ENCODE assay signal across 19 mouse cellular contexts in the genomic region with DNA sequence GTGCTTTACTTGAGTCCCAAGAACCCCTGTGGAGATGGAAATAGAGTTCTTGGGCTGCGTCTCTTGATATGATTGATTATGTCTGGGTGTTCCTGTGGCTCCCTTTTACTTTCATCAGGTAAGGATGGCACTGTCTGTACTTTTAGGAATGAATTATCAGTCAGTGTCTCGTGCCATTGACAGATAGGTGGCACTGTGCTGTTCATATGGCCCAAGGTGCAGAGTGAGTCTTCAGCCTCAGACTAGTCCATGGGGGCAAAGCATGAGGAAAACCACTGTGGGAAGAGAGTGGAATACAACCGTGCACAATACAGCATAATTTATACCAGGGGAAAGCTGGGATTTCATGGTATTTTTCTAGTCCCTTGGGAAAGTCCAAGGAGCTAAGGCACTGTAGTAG.
DNase-seq lines count a peak whose midpoint lies in the region; ATAC-seq and TF ChIP-seq lines count a peak whose summit lies in the region.
"Had no signal": no experiment of that assay in that cellular context is flagged by ENCODE, and none has a peak within 500 bp of the region (broad histone marks: within the 10 kb centered on the region; RNA-seq: fewer than 3 reads in every experiment).

No protein-coding gene starts in this region.

- H3K27me3 ChIP-seq in intestine, postnatal 0 days (replicated peaks; ENCODE audit: control insufficient read depth, insufficient read depth, low read length): no peaks in the 10 kb centered on the region
- no peaks in the 10 kb centered on the region for H3K27me3 ChIP-seq in intestine, embryonic 16.5 days (replicated peaks; ENCODE audit: control insufficient read depth, insufficient read depth, low read length)
- H3K27me3 ChIP-seq in Patski: no peaks in the 10 kb centered on the region
- H3K27me3 ChIP-seq: forebrain, embryonic 12.5 days; intestine, embryonic 15.5 days; liver, embryonic 13.5 days had no signal

- H3K36me3 ChIP-seq in intestine, postnatal 0 days (ENCODE audit: control insufficient read depth, insufficient read depth): no peaks in the 10 kb centered on the region
- no peaks in the 10 kb centered on the region for H3K36me3 ChIP-seq in intestine, embryonic 16.5 days (ENCODE audit: control insufficient read depth, insufficient read depth, low read length)
- H3K36me3 ChIP-seq: forebrain, embryonic 12.5 days; intestine, embryonic 15.5 days; liver, embryonic 13.5 days had no signal

- H3K9ac ChIP-seq in intestine, postnatal 0 days (ENCODE audit: low read depth, low read length): no peak overlapping the region
- H3K9ac ChIP-seq in intestine, embryonic 16.5 days (ENCODE audit: low read depth, low read length): no peak overlapping the region
- H3K9ac ChIP-seq: forebrain, embryonic 12.5 days; hindbrain, embryonic 14.5 days; intestine, embryonic 15.5 days; liver, embryonic 13.5 days had no signal

- POLR2A ChIA-PET in Patski (lab: Charles Lee): no interaction called here

- ATAC-seq in intestine, postnatal 0 days: no peak
- no peak for ATAC-seq in intestine, embryonic 16.5 days
- ATAC-seq in Patski: no peak
- ATAC-seq in megakaryocyte-erythroid progenitor cell, adult 5-6 weeks (replicated peaks; ENCODE audit: low FRiP score, low TSS enrichment, poor library complexity, severe bottlenecking): peak; percentile 51; the same call in 1 of the 2 replicates
- no peak for ATAC-seq in monocyte, adult 5-6 weeks (replicated peaks; ENCODE audit: insufficient number of reproducible peaks, low FRiP score, low TSS enrichment, poor library complexity, severe bottlenecking)
- ATAC-seq: intestine, embryonic 15.5 days had no signal

- no peak for DNase-seq in lung, adult 2 months
- DNase-seq in lung, postnatal 4 days: no peak
- no peak for DNase-seq in Patski (ENCODE audit: low read depth, low spot score)
- DNase-seq: cerebellum, adult 8-10 months; kidney, postnatal 10 days; liver, embryonic 13.5 days; lung, postnatal 14 days; thymus, postnatal 14 days had no signal

- peak; percentile 46 for TF ChIP-seq CTCF in intestine, postnatal 0 days (IDR thresholded peaks at IDR 0.05; ENCODE audit: low read depth)
- TF ChIP-seq CTCF in lung, adult 2 months (IDR thresholded peaks at IDR 0.05; ENCODE audit: insufficient read depth, low read length): peak; percentile 23; the same call in 1 of the 2 replicates
- peak; percentile 18 for TF ChIP-seq CTCF in Patski (IDR thresholded peaks at IDR 0.05)

- 81% methylated on average over 3 of the region's 3 CpGs for WGBS in intestine, postnatal 0 days
- 83% methylated on average over 3 of the region's 3 CpGs for WGBS in intestine, embryonic 16.5 days
- WGBS in lung, adult 2 months: 77% methylated on average over 3 of the region's 3 CpGs

- H3K4me3 ChIP-seq in intestine, postnatal 0 days (ENCODE audit: low read depth, low read length): no peak overlapping the region
- no peak overlapping the region for H3K4me3 ChIP-seq in intestine, embryonic 16.5 days (ENCODE audit: low read length)
- no peak overlapping the region for H3K4me3 ChIP-seq in lung, adult 2 months (replicated peaks; ENCODE audit: extremely low read depth, low read depth, low read length)
- H3K4me3 ChIP-seq: embryonic facial prominence, embryonic 10.5 days; forebrain, embryonic 12.5 days; intestine, embryonic 15.5 days; limb, embryonic 10.5 days; liver, embryonic 13.5 days had no signal

- no peak overlapping the region for H3K27ac ChIP-seq in intestine, postnatal 0 days (ENCODE audit: low read depth, low read length)
- no peak overlapping the region for H3K27ac ChIP-seq in intestine, embryonic 16.5 days (ENCODE audit: low read length)
- H3K27ac ChIP-seq: embryonic facial prominence, embryonic 10.5 days; forebrain, embryonic 12.5 days; intestine, embryonic 15.5 days; limb, embryonic 10.5 days; liver, embryonic 13.5 days had no signal

- in situ Hi-C loops in Patski (cut with MboI; ENCODE audit: low pct_unique_long_range_greater_than_20kb): no loop called here

- TF ChIP-seq POLR2A in lung, adult 2 months (IDR thresholded peaks at IDR 0.05; ENCODE audit: borderline replicate concordance, extremely low read depth, low read depth, low read length): no peak

- H3K4me1 ChIP-seq in intestine, postnatal 0 days (replicated peaks; ENCODE audit: control insufficient read depth, insufficient read depth, low read length): no peaks in the 10 kb centered on the region
- H3K4me1 ChIP-seq in intestine, embryonic 16.5 days (ENCODE audit: control insufficient read depth, insufficient read depth, low read length): peaks cover 5% of the 10 kb centered on the region
- peaks cover 10% of the 10 kb centered on the region for H3K4me1 ChIP-seq in lung, adult 2 months (ENCODE audit: control insufficient read depth, insufficient read depth, low read length)
- H3K4me1 ChIP-seq: intestine, embryonic 15.5 days had no signal

- CTCF ChIA-PET in Patski (lab: Charles Lee): no interaction called here

- no peaks in the 10 kb centered on the region for H3K9me3 ChIP-seq in intestine, postnatal 0 days (ENCODE audit: control insufficient read depth)
- no peaks in the 10 kb centered on the region for H3K9me3 ChIP-seq in intestine, embryonic 16.5 days (ENCODE audit: control insufficient read depth, low read length)
- H3K9me3 ChIP-seq: embryonic facial prominence, embryonic 10.5 days; forebrain, embryonic 12.5 days; G1E; intestine, embryonic 15.5 days; limb, embryonic 10.5 days; liver, embryonic 13.5 days had no signal

- no peak overlapping the region for H3K4me2 ChIP-seq in intestine, postnatal 0 days (replicated peaks; ENCODE audit: low read depth)
- no peak overlapping the region for H3K4me2 ChIP-seq in intestine, embryonic 16.5 days (ENCODE audit: low read depth, low read length)
- H3K4me2 ChIP-seq: forebrain, embryonic 12.5 days; heart, embryonic 11.5 days; hindbrain, embryonic 14.5 days; intestine, embryonic 15.5 days; liver, embryonic 13.5 days had no signal
